In genomic region chr2:152096922-152097321, GRCm38 (mm10) we compare ENCODE assay signal across 21 mouse cellular contexts. TPM values are rescaled to one million over a fixed set of nuclear protein-coding genes. Genes with fewer than 3 reads are reported as not detected.
DNase-seq lines count a peak whose midpoint lies in the region; ATAC-seq and TF ChIP-seq lines count a peak whose summit lies in the region.
"Had no signal": no experiment of that assay in that cellular context is flagged by ENCODE, and none has a peak within 500 bp of the region (broad histone marks: within the 10 kb centered on the region; RNA-seq: fewer than 3 reads in every experiment).

No protein-coding gene starts in this region.

- no peak for ATAC-seq in hindbrain, postnatal 0 days
- ATAC-seq in midbrain, embryonic 14.5 days (ENCODE audit: low FRiP score, low TSS enrichment): no peak
- ATAC-seq in midbrain, embryonic 11.5 days (ENCODE audit: low FRiP score): no peak
- no peak for ATAC-seq in hindbrain, embryonic 12.5 days (ENCODE audit: low FRiP score)
- ATAC-seq: forebrain, embryonic 16.5 days; inflammation-experienced regulatory T-cells, adult 6 months had no signal

- no peak overlapping the region for H3K4me3 ChIP-seq in hindbrain, embryonic 10.5 days
- no peak overlapping the region for H3K4me3 ChIP-seq in hindbrain, postnatal 0 days (ENCODE audit: low read length)
- H3K4me3 ChIP-seq in midbrain, embryonic 14.5 days (replicated peaks; ENCODE audit: low read depth, low read length): no peak overlapping the region
- no peak overlapping the region for H3K4me3 ChIP-seq in midbrain, embryonic 11.5 days (ENCODE audit: low read depth, low read length)
- H3K4me3 ChIP-seq in hindbrain, embryonic 12.5 days: no peak overlapping the region
- H3K4me3 ChIP-seq: embryonic facial prominence, embryonic 12.5 days; heart, adult 2 months; heart, embryonic 15.5 days had no signal

- DNase-seq in hindbrain, embryonic 10.5 days (ENCODE audit: low spot score): no peak
- no peak for DNase-seq in hindbrain, postnatal 0 days (ENCODE audit: low spot score)
- DNase-seq in midbrain, embryonic 14.5 days: peak; percentile 30
- DNase-seq in midbrain, embryonic 11.5 days (ENCODE audit: low spot score, missing footprints): no peak
- DNase-seq in adrenal gland, postnatal 10 days: no peak
- DNase-seq: adrenal gland, adult 2 months; adrenal gland, postnatal 36 days; cerebellum, adult 2 months; cerebellum, postnatal 25 days; gastrocnemius, postnatal 14 days; heart, adult 2 months; heart, postnatal 14 days had no signal

- peaks cover 45% of the 10 kb centered on the region for H3K4me1 ChIP-seq in hindbrain, embryonic 10.5 days (replicated peaks)
- peaks cover 11% of the 10 kb centered on the region; the same call in 1 of the 2 replicates for H3K4me1 ChIP-seq in hindbrain, postnatal 0 days (ENCODE audit: insufficient read depth, low read length)
- peaks cover 22% of the 10 kb centered on the region for H3K4me1 ChIP-seq in midbrain, embryonic 14.5 days (ENCODE audit: control insufficient read depth, insufficient read depth, low read length)
- H3K4me1 ChIP-seq in midbrain, embryonic 11.5 days (ENCODE audit: control insufficient read depth, insufficient read depth, low read length): peaks cover 21% of the 10 kb centered on the region
- H3K4me1 ChIP-seq in hindbrain, embryonic 12.5 days: peaks cover 32% of the 10 kb centered on the region

- H3K36me3 ChIP-seq in hindbrain, embryonic 10.5 days: no peaks in the 10 kb centered on the region
- H3K36me3 ChIP-seq in hindbrain, postnatal 0 days (ENCODE audit: insufficient read depth, low read length): no peaks in the 10 kb centered on the region
- peaks cover 16% of the 10 kb centered on the region for H3K36me3 ChIP-seq in midbrain, embryonic 14.5 days (ENCODE audit: control insufficient read depth, insufficient read depth, low read length)
- no peaks in the 10 kb centered on the region for H3K36me3 ChIP-seq in midbrain, embryonic 11.5 days (ENCODE audit: control insufficient read depth, insufficient read depth, low read length)
- H3K36me3 ChIP-seq in hindbrain, embryonic 12.5 days: peaks cover 11% of the 10 kb centered on the region; the same call in 1 of the 2 replicates
- H3K36me3 ChIP-seq: embryonic facial prominence, embryonic 12.5 days; heart, embryonic 15.5 days had no signal

- no peak for TF ChIP-seq CTCF in hindbrain, postnatal 0 days (IDR thresholded peaks at IDR 0.05; ENCODE audit: low read depth)

- H3K27ac ChIP-seq in hindbrain, embryonic 10.5 days: peak overlapping the region; percentile 50
- H3K27ac ChIP-seq in hindbrain, postnatal 0 days: no peak overlapping the region
- no peak overlapping the region for H3K27ac ChIP-seq in midbrain, embryonic 14.5 days (replicated peaks; ENCODE audit: low read depth, low read length)
- no peak overlapping the region for H3K27ac ChIP-seq in midbrain, embryonic 11.5 days (ENCODE audit: low read depth, low read length)
- H3K27ac ChIP-seq in hindbrain, embryonic 12.5 days: peak overlapping the region; percentile 71; the same call in 1 of the 2 replicates
- H3K27ac ChIP-seq: embryonic facial prominence, embryonic 12.5 days; heart, adult 2 months; heart, embryonic 15.5 days had no signal

- no peak overlapping the region for H3K9ac ChIP-seq in hindbrain, postnatal 0 days (replicated peaks; ENCODE audit: low read length)
- H3K9ac ChIP-seq in midbrain, embryonic 14.5 days (replicated peaks; ENCODE audit: low read length): no peak overlapping the region
- no peak overlapping the region for H3K9ac ChIP-seq in midbrain, embryonic 11.5 days (ENCODE audit: low read length)
- H3K9ac ChIP-seq in hindbrain, embryonic 12.5 days: no peak overlapping the region
- H3K9ac ChIP-seq: embryonic facial prominence, embryonic 12.5 days; heart, embryonic 15.5 days had no signal

- H3K4me2 ChIP-seq in hindbrain, postnatal 0 days (ENCODE audit: low read depth, low read length): no peak overlapping the region
- no peak overlapping the region for H3K4me2 ChIP-seq in midbrain, embryonic 14.5 days (ENCODE audit: low read length)
- H3K4me2 ChIP-seq in midbrain, embryonic 11.5 days: no peak overlapping the region
- no peak overlapping the region for H3K4me2 ChIP-seq in hindbrain, embryonic 12.5 days (replicated peaks)
- H3K4me2 ChIP-seq: embryonic facial prominence, embryonic 12.5 days; heart, embryonic 11.5 days; heart, embryonic 15.5 days had no signal

- H3K27me3 ChIP-seq in hindbrain, embryonic 10.5 days (ENCODE audit: insufficient read depth, poor library complexity, severe bottlenecking): peaks cover 96% of the 10 kb centered on the region
- no peaks in the 10 kb centered on the region; the same call in 1 of the 2 replicates for H3K27me3 ChIP-seq in hindbrain, postnatal 0 days (ENCODE audit: insufficient read depth, low read length)
- H3K27me3 ChIP-seq in midbrain, embryonic 14.5 days (ENCODE audit: control insufficient read depth, insufficient read depth, low read length): no peaks in the 10 kb centered on the region
- peaks cover 36% of the 10 kb centered on the region for H3K27me3 ChIP-seq in midbrain, embryonic 11.5 days (ENCODE audit: control insufficient read depth, insufficient read depth, low read length)
- peaks cover 46% of the 10 kb centered on the region for H3K27me3 ChIP-seq in hindbrain, embryonic 12.5 days

- H3K9me3 ChIP-seq in hindbrain, embryonic 10.5 days: no peaks in the 10 kb centered on the region
- H3K9me3 ChIP-seq in hindbrain, postnatal 0 days (ENCODE audit: low read length): no peaks in the 10 kb centered on the region
- no peaks in the 10 kb centered on the region for H3K9me3 ChIP-seq in midbrain, embryonic 14.5 days (ENCODE audit: control insufficient read depth, low read length)
- H3K9me3 ChIP-seq in midbrain, embryonic 11.5 days (ENCODE audit: control insufficient read depth, low read length): no peaks in the 10 kb centered on the region
- no peaks in the 10 kb centered on the region for H3K9me3 ChIP-seq in hindbrain, embryonic 12.5 days (replicated peaks)
- H3K9me3 ChIP-seq: embryonic facial prominence, embryonic 12.5 days; heart, embryonic 15.5 days had no signal

- WGBS in hindbrain, embryonic 10.5 days: 78% methylated on average over 2 of the region's 2 CpGs
- WGBS in hindbrain, postnatal 0 days: 44% methylated on average over 2 of the region's 2 CpGs
- 40% methylated on average over 2 of the region's 2 CpGs for WGBS in midbrain, embryonic 14.5 days
- WGBS in midbrain, embryonic 11.5 days: 80% methylated on average over 2 of the region's 2 CpGs
- WGBS in hindbrain, embryonic 12.5 days: 46% methylated on average over 2 of the region's 2 CpGs

RNA-seq across cellular contexts. Expression of gene Srxn1, which starts 8.4 kb away (rescaled TPM):
- 15.6 and 18.7 TPM in 2 replicates for polyA plus RNA-seq in hindbrain, embryonic 10.5 days (2016; fragmentation: Nextera tagmentation; extraction: Ambion mirVana)
- 51.7 and 54.5 TPM in 2 replicates for total RNA-seq in hindbrain, postnatal 0 days (2014; rRNA removed)
- polyA plus RNA-seq in hindbrain, postnatal 0 days (2015; fragmentation: Nextera tagmentation; extraction: Ambion mirVana): 26.4 and 26.8 TPM in 2 replicates
- polyA plus RNA-seq in midbrain, embryonic 14.5 days (2014; fragmentation: Nextera tagmentation; extraction: Ambion mirVana): 11.5 and 17.4 TPM in 2 replicates
- polyA plus RNA-seq in midbrain, embryonic 11.5 days (2014; fragmentation: Nextera tagmentation; extraction: Ambion mirVana): 14.2 and 14.6 TPM in 2 replicates
- 13.8 and 15.3 TPM in 2 replicates for polyA plus RNA-seq in hindbrain, embryonic 12.5 days (2016; fragmentation: Nextera tagmentation; extraction: Ambion mirVana)
- 100 to 1,000 TPM in 1 of 2 experiments, 10 to 100 TPM in 1; 48.5 to 177 TPM for total RNA-seq in adrenal gland, postnatal 10 days (2021)
- total RNA-seq: CH12.LX had no signal

RNA-seq across cellular contexts. Expression of gene Scrt2, which starts 15.6 kb away (rescaled TPM):
- polyA plus RNA-seq in hindbrain, embryonic 10.5 days (2016; fragmentation: Nextera tagmentation; extraction: Ambion mirVana): 5.5 and 19.0 TPM in 2 replicates
- total RNA-seq in hindbrain, postnatal 0 days (2014; rRNA removed): 13.3 and 18.4 TPM in 2 replicates
- 4.1 and 4.4 TPM in 2 replicates for polyA plus RNA-seq in hindbrain, postnatal 0 days (2015; fragmentation: Nextera tagmentation; extraction: Ambion mirVana)
- polyA plus RNA-seq in midbrain, embryonic 14.5 days (2014; fragmentation: Nextera tagmentation; extraction: Ambion mirVana): 16.4 and 18.4 TPM in 2 replicates
- 10.0 and 11.0 TPM in 2 replicates for polyA plus RNA-seq in midbrain, embryonic 11.5 days (2014; fragmentation: Nextera tagmentation; extraction: Ambion mirVana)
- 26.8 and 28.3 TPM in 2 replicates for polyA plus RNA-seq in hindbrain, embryonic 12.5 days (2016; fragmentation: Nextera tagmentation; extraction: Ambion mirVana)
- under 1 TPM; 0.21 to 0.27 TPM for total RNA-seq in adrenal gland, postnatal 10 days (2021)
- total RNA-seq: CH12.LX; gastrocnemius, adult 18-20 months; heart, adult 2 months; heart, postnatal 14 days; hematopoietic stem cell, adult 5-6 weeks had no signal
- polyA plus RNA-seq: heart, adult 2 months; heart, embryonic 15.5 days; inflammation-experienced regulatory T-cells, adult 6 months had no signal

RNA-seq across cellular contexts. Expression of gene Tcf15, which starts 46.4 kb away (rescaled TPM):
- 5.2 and 7.6 TPM in 2 replicates for polyA plus RNA-seq in hindbrain, embryonic 10.5 days (2016; fragmentation: Nextera tagmentation; extraction: Ambion mirVana)
- 4.9 TPM in 1 of 2 replicates, not detected in the other for total RNA-seq in hindbrain, postnatal 0 days (2014; rRNA removed)
- 0.74 and 1.2 TPM in 2 replicates for polyA plus RNA-seq in hindbrain, postnatal 0 days (2015; fragmentation: Nextera tagmentation; extraction: Ambion mirVana)
- polyA plus RNA-seq in midbrain, embryonic 14.5 days (2014; fragmentation: Nextera tagmentation; extraction: Ambion mirVana): 0.76 and 0.96 TPM in 2 replicates
- polyA plus RNA-seq in midbrain, embryonic 11.5 days (2014; fragmentation: Nextera tagmentation; extraction: Ambion mirVana): 2.8 and 3.2 TPM in 2 replicates
- 8.8 and 9.9 TPM in 2 replicates for polyA plus RNA-seq in hindbrain, embryonic 12.5 days (2016; fragmentation: Nextera tagmentation; extraction: Ambion mirVana)
- 10 to 100 TPM; 22.8 to 28.8 TPM for total RNA-seq in adrenal gland, postnatal 10 days (2021)
- total RNA-seq: CH12.LX had no signal
- polyA plus RNA-seq: inflammation-experienced regulatory T-cells, adult 6 months had no signal

Comparison
In these comparisons a context has a peak if more than half of its experiments do, and no peak if none do; other contexts are left out.
1. H3K27ac ChIP-seq: peak in hindbrain, embryonic 10.5 days (single experiment) and hindbrain, embryonic 12.5 days (single experiment); none in hindbrain, postnatal 0 days (single experiment), midbrain, embryonic 14.5 days (single experiment) and midbrain, embryonic 11.5 days (single experiment).